Mouse (Mus musculus) limb, embryonic 10.5 days (tissue): ENCODE measurements at regions not wholly inside any gene's neighbourhood (a gene's known extent, or its start where the extent isn't known, plus 50 kb on each side); places are given as distances from the start of the nearest gene placed in this dataset.
"Not testable (repeated sequence)": the region's sequence is repeated elsewhere in the genome, so short reads cannot be mapped to it uniquely, and the experiment has no call there.

ENCODE experiments used
- DNase-seq: peaks from one replicate; pipeline ENCODE4 v3.0.0-alpha.2; 2017; ENCODE audit warnings: low spot score
- H3K27ac ChIP-seq: fragments of 300-500 bp; sonication (generic); 2 replicates; pipeline ENCODE4 v1.5.1; 2016; ENCODE audit warnings: mild to moderate bottlenecking
- H3K27me3 ChIP-seq: fragments of 300-500 bp; sonication (generic); 2 replicates; pipeline ENCODE4 v1.6.1; 2016; ENCODE audit warnings: low read depth, mild to moderate bottlenecking; ENCODE audit not compliant: poor library complexity, severe bottlenecking
- H3K36me3 ChIP-seq: fragments of 300-500 bp; sonication (generic); 2 replicates; pipeline ENCODE4 v1.6.1; 2016; ENCODE audit warnings: mild to moderate bottlenecking, moderate library complexity
- H3K4me1 ChIP-seq: fragments of 300-500 bp; sonication (generic); 2 replicates; pipeline ENCODE4 v1.6.1; 2016
- H3K4me3 ChIP-seq: fragments of 300-500 bp; sonication (generic); 2 replicates; pipeline ENCODE4 v1.5.1; 2016; ENCODE audit warnings: mild to moderate bottlenecking, moderate library complexity
- H3K9me3 ChIP-seq: fragments of 300-500 bp; sonication (generic); replicated peaks from 2 replicates; pipeline ENCODE4 v1.6.1; 2016; ENCODE audit warnings: mild to moderate bottlenecking
- WGBS: fragments of 180-500 bp; shearing (Covaris S2); methylation state at CpG from one replicate; pipeline ENCODE4 v1.1.7; 2016; 5-methylcytosine and 5-hydroxymethylcytosine counted together

DNA sequence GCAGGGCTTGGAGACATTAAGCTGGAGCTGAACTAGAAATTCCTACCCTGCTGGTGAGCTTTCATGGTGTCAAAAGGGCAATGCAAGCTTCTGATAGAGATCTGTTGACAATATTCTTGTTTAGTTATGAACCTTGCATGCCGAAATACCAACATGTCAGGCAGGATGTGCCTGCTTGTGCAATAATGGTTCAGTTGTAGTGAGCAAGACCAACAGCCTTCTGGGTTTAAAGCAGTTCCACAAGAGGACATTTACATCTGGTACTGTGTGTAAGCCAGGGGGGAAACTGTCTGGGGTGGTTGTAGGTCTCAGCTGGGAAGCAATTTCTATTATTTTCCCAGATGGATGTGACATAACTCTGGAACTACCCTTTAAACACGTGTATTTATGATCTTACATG lies 987.6 kb upstream of the Gm38303 start:
- Histone ChIP-seq H3K4me3 (no peak overlapping the region), H3K4me1 (no peaks in the 10 kb centered on the region), H3K27me3 (no peaks in the 10 kb centered on the region), H3K9me3 (no peaks in the 10 kb centered on the region), H3K27ac (no peak overlapping the region), H3K36me3 (no peaks in the 10 kb centered on the region)
- no peak for DNase-seq
- WGBS = 70% methylated on average over 2 of the region's 2 CpGs

DNA sequence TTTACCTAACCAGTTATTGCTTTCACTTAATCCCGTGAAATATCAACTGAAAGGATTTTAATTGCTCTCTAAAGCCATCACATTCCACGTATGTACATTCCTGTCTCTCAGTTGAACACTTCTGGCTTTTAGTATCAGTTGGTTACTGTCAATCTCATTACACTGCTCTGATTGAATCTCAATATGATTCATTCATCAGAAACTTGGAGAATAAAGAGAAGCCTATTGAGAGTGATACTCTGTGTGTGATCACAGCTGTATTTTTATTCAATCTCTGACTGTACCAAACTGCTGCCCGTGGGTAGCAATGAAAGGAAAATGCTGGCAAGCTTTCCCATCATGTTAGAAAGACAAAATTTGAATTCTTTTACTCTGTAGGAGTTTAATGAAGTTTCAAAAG lies 957.5 kb upstream of the Gm38303 start:
- Histone ChIP-seq H3K4me3 (no peak overlapping the region), H3K36me3 (no peaks in the 10 kb centered on the region), H3K4me1 (no peaks in the 10 kb centered on the region), H3K9me3 (no peaks in the 10 kb centered on the region), H3K27me3 (no peaks in the 10 kb centered on the region), H3K27ac (no peak overlapping the region)
- no peak for DNase-seq
- 94% methylated on average over 3 of the region's 3 CpGs for WGBS

DNA sequence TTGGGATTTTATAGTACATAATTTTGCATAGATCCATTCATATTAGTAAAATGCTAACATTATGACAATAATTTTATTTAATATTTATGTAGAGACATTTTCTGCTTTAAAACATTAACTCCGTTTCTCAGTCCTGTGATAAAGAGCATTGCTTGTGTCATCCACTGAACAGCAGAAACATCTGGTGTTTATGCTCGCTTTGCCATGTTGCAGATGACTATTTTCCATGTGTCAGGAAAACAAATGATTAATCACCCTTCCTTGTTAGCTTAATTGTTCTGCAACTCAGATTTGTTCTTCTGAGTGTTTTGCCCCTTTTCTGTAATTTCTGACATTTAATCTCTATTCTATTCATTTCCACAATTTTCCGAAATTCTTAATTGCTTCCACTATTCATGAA lies 925.6 kb upstream of the Gm38303 start:
- DNase-seq = no peak
- 89% methylated on average over 3 of the region's 3 CpGs for WGBS
- no peaks in the 10 kb centered on the region for H3K27me3 ChIP-seq

DNA sequence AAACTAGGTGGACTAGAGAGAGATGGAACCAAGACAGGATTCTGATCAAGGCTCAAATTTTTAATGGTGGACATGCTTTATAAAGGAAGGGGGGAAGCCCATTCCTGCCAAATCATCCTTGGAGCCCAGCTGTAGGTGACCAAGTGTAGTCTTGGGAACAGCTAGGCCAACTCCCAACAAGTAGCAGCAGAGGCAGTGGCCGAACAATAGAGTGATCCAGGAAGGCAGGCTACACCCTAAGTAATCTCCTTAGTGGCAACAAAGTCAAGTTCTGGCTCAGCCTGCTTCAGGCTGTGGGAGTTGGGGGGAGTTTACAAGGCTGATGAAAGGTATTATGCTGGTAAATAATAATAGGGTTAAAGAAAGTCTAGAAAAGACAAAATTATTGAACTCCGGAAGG lies 878.5 kb upstream of the Gm38303 start:
- 87% methylated on average over 2 of the region's 2 CpGs for WGBS
- H3K27me3 ChIP-seq = no peaks in the 10 kb centered on the region
- no peaks in the 10 kb centered on the region for H3K36me3 ChIP-seq
- H3K4me3 ChIP-seq = no peak overlapping the region
- no peak for DNase-seq
- H3K9me3 ChIP-seq = no peaks in the 10 kb centered on the region
- no peak overlapping the region for H3K27ac ChIP-seq
- H3K4me1 ChIP-seq = no peaks in the 10 kb centered on the region

More for the DNA sequence above, 925.6 kb upstream of the Gm38303 start:
- Histone ChIP-seq H3K9me3 (no peaks in the 10 kb centered on the region), H3K4me3 (no peak overlapping the region), H3K27ac (no peak overlapping the region), H3K4me1 (no peaks in the 10 kb centered on the region), H3K36me3 (no peaks in the 10 kb centered on the region)

DNA sequence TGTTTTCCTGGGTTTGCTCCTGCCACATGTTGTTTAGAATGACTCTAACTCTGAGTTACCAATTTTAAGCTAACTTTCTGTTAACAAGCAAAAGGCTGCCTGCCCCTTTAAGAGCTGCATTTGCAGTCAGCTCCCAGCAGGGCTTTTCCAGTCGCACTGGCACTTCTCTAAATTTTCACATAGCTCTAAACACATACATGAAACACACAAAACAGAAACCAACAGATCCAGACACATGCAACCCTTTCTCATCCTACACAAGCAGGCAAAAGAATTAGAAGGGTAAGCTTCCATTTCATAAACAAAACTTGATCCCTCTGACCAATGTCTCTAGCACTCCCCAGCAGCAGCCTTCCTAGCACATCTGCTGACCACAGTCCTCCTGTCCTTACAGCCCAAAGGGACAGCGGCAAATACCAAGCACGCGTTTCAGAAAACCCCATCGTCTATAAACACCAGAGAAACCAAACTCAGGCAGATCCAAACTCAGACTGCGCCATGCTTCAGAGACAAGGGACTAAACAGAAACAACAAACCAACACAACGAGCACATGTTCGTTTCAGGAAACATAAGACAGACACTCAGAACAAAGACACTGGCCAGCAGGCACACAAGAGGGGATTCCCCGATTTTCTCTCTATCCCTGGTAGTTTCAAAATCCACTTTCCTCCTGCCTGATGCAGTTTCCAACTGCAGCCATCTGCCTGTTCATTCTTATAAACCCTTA lies 877.6 kb upstream of the Gm38303 start:
- not testable (repeated sequence) for H3K36me3 ChIP-seq, H3K4me3 ChIP-seq, H3K27me3 ChIP-seq, H3K27ac ChIP-seq, H3K4me1 ChIP-seq, H3K9me3 ChIP-seq
- 44% methylated on average over 9 of the region's 9 CpGs for WGBS
- DNase-seq = peak; percentile 29

DNA sequence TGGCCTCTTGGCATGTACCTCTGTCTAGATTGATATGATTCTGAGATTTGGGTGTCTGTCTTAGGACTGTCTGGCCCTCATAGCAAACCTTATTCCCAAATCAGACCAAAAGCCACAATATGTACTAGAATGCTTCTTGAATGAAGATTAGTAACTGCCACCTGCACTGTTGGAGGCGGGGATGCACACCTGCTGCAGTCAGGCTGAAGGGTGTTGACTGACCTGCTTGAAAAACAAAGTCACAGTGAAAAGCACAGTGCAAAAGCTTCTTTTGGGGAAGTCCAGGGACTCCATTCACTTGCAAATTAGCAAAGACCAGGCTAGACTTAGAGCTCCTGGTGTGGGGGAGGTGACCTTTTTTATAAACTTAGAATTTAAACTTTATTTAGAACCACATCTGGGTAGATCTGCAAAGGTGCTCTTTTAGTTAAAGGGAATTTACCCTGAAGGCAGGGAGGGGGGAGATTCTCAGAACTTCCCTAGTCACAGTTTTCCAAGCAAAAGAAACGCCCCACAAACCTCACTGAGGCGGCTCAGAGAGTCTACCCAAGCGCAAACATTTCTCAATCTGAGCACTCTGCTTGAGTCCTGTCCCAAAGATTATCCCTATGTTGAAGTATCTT lies 876.9 kb upstream of the Gm38303 start:
- not testable (repeated sequence) for H3K27me3 ChIP-seq, H3K9me3 ChIP-seq, DNase-seq, H3K36me3 ChIP-seq, H3K4me1 ChIP-seq, H3K4me3 ChIP-seq, H3K27ac ChIP-seq
- WGBS = 72% methylated on average over 4 of the region's 4 CpGs

DNA sequence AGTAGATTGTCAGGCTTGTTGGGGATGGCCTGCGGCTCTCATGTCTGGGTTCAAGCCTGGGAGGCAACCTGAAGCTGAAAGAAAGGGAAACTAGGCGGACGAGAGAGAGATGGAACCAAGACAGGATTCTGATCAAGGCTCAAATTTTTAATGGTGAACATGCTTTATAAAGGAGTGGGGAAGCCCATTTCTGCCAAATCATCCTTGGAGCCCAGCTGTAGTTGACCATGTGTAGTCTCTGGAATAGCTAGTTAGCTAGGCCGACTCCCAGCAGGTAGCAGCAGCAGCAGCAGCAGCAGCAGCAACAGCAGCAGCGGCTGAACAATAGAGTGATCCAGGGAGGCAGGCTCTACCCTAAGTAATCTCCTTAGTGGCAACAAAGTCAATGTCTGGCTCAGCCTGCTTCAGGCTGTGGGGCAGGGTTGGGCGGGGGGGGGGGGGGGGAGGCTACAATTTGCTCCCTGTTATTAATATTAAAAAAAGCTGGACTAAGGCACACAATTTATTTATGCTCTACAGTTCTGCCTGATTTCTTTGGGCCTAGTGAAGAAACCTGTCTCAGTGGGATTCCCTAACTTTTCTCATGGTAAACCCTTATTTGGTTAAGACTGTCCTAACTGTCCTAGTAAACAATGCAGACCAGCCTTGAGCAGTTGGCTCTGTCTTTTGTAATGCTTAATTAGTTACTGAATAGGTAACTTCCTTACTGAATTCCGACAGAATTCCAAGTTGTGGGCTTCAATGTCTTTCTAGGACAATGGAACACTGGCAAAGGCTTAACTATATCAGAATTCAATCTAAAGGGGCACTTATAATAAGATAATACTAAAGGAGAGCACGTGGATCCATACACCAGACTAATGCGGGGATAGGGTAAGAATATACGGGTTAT lies 875.7 kb upstream of the Gm38303 start:
- H3K4me1 ChIP-seq, H3K36me3 ChIP-seq, H3K4me3 ChIP-seq, H3K27ac ChIP-seq, DNase-seq, H3K9me3 ChIP-seq, H3K27me3 ChIP-seq: not testable (repeated sequence)
- 83% methylated on average over 9 of the region's 10 CpGs for WGBS

DNA sequence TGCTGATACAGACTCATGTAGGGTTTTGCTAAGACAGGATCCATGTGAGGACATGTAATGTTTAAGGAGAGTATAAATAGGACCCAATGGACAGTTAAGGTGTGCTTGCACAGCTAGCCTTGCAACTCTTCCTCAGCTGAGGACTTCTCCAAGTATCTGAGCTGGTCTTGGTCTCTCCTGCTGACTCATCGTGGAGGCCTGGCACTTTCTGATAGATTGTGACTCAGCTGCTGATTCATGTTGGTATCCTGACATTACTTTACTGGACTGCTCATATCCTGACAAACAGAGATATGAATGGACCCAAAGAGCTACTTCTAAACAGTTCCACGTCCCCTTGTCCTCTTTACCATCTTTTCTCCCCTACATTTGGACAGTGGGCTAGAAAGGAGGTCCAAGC lies 838.5 kb upstream of the Gm38303 start:
- H3K4me1 ChIP-seq = no peaks in the 10 kb centered on the region
- DNase-seq = no peak
- H3K27ac ChIP-seq = no peak overlapping the region
- H3K36me3 ChIP-seq = no peaks in the 10 kb centered on the region
- no peak overlapping the region for H3K4me3 ChIP-seq
- no peaks in the 10 kb centered on the region for H3K9me3 ChIP-seq
- H3K27me3 ChIP-seq = no peaks in the 10 kb centered on the region
- WGBS = 69% methylated on average over 2 of the region's 2 CpGs

DNA sequence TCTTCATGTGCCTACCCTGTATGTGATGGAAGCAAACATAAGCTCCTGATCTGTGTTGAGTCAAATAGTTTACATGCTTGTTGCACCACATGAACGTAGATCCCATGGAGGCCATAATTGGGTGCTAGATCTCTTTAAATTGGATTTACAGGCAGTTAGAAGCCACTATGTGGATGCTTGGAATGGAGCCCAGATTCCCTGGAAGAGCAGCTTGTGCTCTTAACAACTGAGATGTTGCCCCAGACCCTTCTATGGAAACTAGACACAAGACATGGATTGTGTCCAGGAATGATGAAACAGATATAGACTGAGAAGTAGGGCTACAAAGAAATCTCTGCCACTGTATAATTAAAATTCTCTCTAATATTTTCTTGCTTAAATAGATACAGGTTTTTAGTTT lies 819.9 kb upstream of the Gm38303 start:
- Histone ChIP-seq H3K36me3 (no peaks in the 10 kb centered on the region), H3K9me3 (no peaks in the 10 kb centered on the region), H3K27ac (no peak overlapping the region), H3K27me3 (no peaks in the 10 kb centered on the region), H3K4me1 (no peaks in the 10 kb centered on the region), H3K4me3 (no peak overlapping the region)
- no peak for DNase-seq
- 91% methylated on average over 1 of the region's 1 CpGs for WGBS
